Mouse (Mus musculus) midbrain, embryonic 15.5 days (tissue): Measurements from ENCODE around the gene Morf4l1. TPM values are rescaled to one million over a fixed set of nuclear protein-coding genes. Genes with fewer than 3 reads are reported as not detected.
A peak's percentile ranks its signal among the peaks of the same experiment; 100 is the strongest.
"Not testable (repeated sequence)": the region's sequence is repeated elsewhere in the genome, so short reads cannot be mapped to it uniquely, and the experiment has no call there.

Experiments
- ATAC-seq: fragments of 200-750 bp; cut with Nextera tagmentation; replicated peaks from 2 replicates; pipeline ENCODE4 v1.8.0; 2017; ENCODE audit warnings: moderate TSS enrichment
- H3K27ac ChIP-seq: fragments of 300-500 bp; sonication (generic); 2 replicates; pipeline ENCODE4 v1.5.1; 2015; ENCODE audit warnings: mild to moderate bottlenecking, inconsistent platforms
- H3K27me3 ChIP-seq: fragments of 300-500 bp; sonication (generic); replicated peaks from 2 replicates; pipeline ENCODE4 v1.6.1; 2015; ENCODE audit warnings: inconsistent platforms
- H3K36me3 ChIP-seq: fragments of 300-500 bp; sonication (generic); replicated peaks from 2 replicates; pipeline ENCODE4 v1.6.1; 2015; ENCODE audit warnings: inconsistent platforms
- H3K4me1 ChIP-seq: fragments of 300-500 bp; sonication (generic); 2 replicates; pipeline ENCODE4 v1.6.1; 2015; ENCODE audit warnings: inconsistent platforms
- H3K4me2 ChIP-seq: fragments of 300-500 bp; sonication (generic); 2 replicates; pipeline ENCODE4 v1.6.1; 2015; ENCODE audit warnings: inconsistent platforms, mild to moderate bottlenecking, moderate library complexity
- H3K4me3 ChIP-seq: fragments of 300-500 bp; sonication (generic); 2 replicates; pipeline ENCODE4 v1.5.1; 2015; ENCODE audit warnings: mild to moderate bottlenecking, inconsistent platforms
- H3K9ac ChIP-seq: fragments of 300-500 bp; sonication (generic); 2 replicates; pipeline ENCODE4 v1.6.1; 2015; ENCODE audit warnings: mild to moderate bottlenecking, inconsistent platforms
- H3K9me3 ChIP-seq: fragments of 300-500 bp; sonication (generic); 2 replicates; pipeline ENCODE4 v1.6.1; 2016; ENCODE audit warnings: inconsistent platforms
- WGBS: fragments of 180-500 bp; shearing (Covaris S2); methylation state at CpG from one replicate; pipeline ENCODE4 v1.1.7; 2015; ENCODE audit warnings: mixed read lengths; 5-methylcytosine and 5-hydroxymethylcytosine counted together
- polyA plus RNA-seq: library from polyadenylated mRNA; unstranded; fragments of >200 nt; fragmentation: Nextera tagmentation; extraction: Ambion mirVana; gene quantifications from 2 replicates; pipeline ENCODE4 v1.2.1, GENCODE M21; 2015

Gene Morf4l1
- polyA plus RNA-seq, 1 experiment from 2014 or later: 569 TPM

DNA sequence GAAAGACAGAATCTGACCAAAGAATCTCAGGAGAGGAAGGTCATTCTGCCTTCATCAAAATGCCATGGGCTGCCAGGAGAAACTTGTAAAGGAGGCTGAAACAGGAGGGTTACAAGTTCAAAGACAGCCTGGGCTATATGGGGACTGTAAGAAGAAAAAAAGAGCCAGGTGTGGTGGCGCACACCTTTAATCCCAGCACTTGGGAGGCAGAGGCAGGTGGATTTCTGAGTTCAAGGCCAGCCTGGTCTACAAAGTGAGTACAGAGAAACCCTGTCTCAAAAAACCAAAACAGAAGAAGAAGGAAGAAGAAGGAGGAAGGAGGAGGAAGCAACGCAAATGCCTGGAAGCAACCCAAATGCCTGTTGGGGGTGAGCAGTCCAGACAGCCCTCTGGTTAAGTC lies 60.7 kb downstream of the Morf4l1 start, which contains the start of gene Ctsh:
Gene Ctsh (plus strand): TSS at position 301 of the 400 bp plus-strand sequence.
- no peak for ATAC-seq
- H3K27me3 ChIP-seq: no peaks in the 10 kb centered on the region
- no peaks in the 10 kb centered on the region for H3K36me3 ChIP-seq
- no peaks in the 10 kb centered on the region for H3K9me3 ChIP-seq
- peak within 1 kb of the TSS; percentile 64 for H3K4me2 ChIP-seq
- WGBS: 76% methylated on average over 2 of the region's 2 CpGs
- peaks cover 9% of the 10 kb centered on the region for H3K4me1 ChIP-seq
- 0 out of 2 replicates have a peak within 1 kb of the TSS, but pooled peaks have one; percentile 15 for H3K9ac ChIP-seq
- H3K4me3 ChIP-seq: peak within 1 kb of the TSS; percentile 33
- H3K27ac ChIP-seq: no peak within 1 kb of the TSS

DNA sequence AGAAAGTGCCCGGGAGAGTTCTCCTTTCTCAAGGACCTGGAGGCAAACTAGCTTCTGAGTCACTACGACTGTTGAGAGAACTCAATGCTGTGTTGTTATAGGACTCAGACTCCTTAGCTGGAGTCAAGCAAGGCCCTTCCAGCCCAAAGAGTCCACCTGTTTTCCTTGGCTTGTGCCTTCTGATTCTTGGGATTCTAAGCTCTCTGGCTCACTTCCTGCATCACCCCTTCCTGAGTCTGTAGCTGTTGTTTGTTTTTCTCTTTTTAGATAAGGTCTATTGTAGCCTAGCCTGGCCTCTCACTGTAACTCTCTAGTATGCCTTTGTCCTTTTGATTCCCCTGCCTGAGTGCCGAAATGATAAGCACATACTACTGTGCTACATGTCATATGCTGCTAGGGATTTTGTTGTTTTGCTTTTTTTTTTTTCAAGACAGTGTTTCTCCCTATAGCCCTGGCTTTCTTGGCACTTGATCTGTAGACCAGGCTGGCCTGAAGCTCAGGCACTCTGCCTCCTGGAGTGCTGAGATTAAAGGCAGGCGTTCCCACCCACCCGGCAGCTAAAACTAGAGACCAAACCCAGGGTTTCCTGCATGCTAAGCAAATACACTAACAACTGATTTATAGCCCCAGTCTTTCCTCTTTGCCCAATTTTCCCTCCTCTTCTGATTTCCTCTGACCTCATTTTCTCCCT lies 66.5 kb downstream of the Morf4l1 start:
- H3K4me2 ChIP-seq: no peak overlapping the region
- WGBS: 69% methylated on average over 5 of the region's 5 CpGs
- no peak overlapping the region for H3K4me3 ChIP-seq
- no peaks in the 10 kb centered on the region for H3K36me3 ChIP-seq
- H3K9me3 ChIP-seq: no peaks in the 10 kb centered on the region
- H3K4me1 ChIP-seq: no peaks in the 10 kb centered on the region
- no peaks in the 10 kb centered on the region for H3K27me3 ChIP-seq
- H3K27ac ChIP-seq: no peak overlapping the region
- ATAC-seq: no peak
- no peak overlapping the region for H3K9ac ChIP-seq

DNA sequence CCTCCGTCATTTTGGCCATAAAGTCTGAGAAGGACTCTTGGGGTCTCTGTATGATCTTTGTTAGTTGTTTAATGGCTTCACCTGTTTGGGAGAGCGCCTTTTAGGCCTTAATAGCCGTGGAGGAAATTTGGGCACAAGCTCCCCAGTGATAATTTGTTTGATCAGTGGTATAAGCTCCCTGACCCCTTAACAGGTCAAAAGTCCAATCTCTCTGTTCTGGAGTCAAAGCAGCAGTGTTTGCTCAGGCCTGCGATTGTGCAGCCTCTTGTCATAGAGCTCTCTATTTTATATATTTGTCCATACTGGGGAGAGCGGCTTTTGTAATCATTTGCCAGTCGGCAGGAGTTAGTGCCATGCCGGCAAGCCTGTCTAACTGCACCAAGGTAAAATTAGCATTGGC lies 69.4 kb downstream of the Morf4l1 start:
- no peak for ATAC-seq
- 93% methylated on average over 7 of the region's 7 CpGs for WGBS
- no peaks in the 10 kb centered on the region for H3K27me3 ChIP-seq
- H3K36me3 ChIP-seq: no peaks in the 10 kb centered on the region
- H3K4me3 ChIP-seq: no peak overlapping the region
- H3K4me1 ChIP-seq: no peaks in the 10 kb centered on the region
- H3K4me2 ChIP-seq: no peak overlapping the region
- no peak overlapping the region for H3K27ac ChIP-seq
- H3K9ac ChIP-seq: no peak overlapping the region
- no peaks in the 10 kb centered on the region for H3K9me3 ChIP-seq

DNA sequence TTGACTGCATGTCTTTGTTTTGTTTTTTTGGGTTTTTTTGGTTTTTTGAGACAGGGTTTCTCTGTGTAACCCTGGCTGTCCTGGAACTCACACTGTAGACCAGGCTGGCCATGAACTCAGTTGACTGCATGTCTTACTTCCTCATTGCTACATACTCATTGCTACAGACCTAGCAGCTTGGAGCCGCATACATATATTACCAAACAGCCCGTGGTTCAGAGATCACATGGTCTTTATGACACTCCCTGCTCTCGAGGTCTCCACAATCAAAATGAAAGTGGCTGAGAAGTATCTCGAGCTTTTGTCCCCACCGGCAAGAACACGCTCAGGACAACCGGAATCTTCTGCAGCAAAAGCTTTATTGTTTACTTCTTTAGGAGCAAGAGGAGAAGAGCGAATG lies 71.7 kb downstream of the Morf4l1 start:
- not testable (repeated sequence) for H3K4me1 ChIP-seq, H3K4me3 ChIP-seq, ATAC-seq, H3K36me3 ChIP-seq, H3K27me3 ChIP-seq, H3K4me2 ChIP-seq, H3K9me3 ChIP-seq, H3K27ac ChIP-seq, H3K9ac ChIP-seq
- WGBS: 93% methylated on average over 8 of the region's 8 CpGs

Other genes with a start within 250 kb of the Morf4l1 start
- 4.4 and 5.3 TPM in 2 replicates for gene Rasgrf1, start 204.9 kb downstream of the Morf4l1 start, polyA plus RNA-seq
- 21.3 and 24.0 TPM in 2 replicates for gene Ctsh, start 60.6 kb downstream of the Morf4l1 start, polyA plus RNA-seq
- 9.9 and 11.5 TPM in 2 replicates for gene Adamts7, start 48.3 kb upstream of the Morf4l1 start, polyA plus RNA-seq
- gene Tbc1d2b, start 156.0 kb upstream of the Morf4l1 start, polyA plus RNA-seq: 6.5 and 7.6 TPM in 2 replicates